Mouse (Mus musculus): Measurements from ENCODE around the gene Fam135a. TPM values are rescaled to one million over a fixed set of nuclear protein-coding genes. Genes with fewer than 3 reads are reported as not detected.
A peak's percentile ranks its signal among the peaks of the same experiment; 100 is the strongest.

The Fam135a gene
- polyA plus RNA-seq, 1 experiment: not detected

DNA sequence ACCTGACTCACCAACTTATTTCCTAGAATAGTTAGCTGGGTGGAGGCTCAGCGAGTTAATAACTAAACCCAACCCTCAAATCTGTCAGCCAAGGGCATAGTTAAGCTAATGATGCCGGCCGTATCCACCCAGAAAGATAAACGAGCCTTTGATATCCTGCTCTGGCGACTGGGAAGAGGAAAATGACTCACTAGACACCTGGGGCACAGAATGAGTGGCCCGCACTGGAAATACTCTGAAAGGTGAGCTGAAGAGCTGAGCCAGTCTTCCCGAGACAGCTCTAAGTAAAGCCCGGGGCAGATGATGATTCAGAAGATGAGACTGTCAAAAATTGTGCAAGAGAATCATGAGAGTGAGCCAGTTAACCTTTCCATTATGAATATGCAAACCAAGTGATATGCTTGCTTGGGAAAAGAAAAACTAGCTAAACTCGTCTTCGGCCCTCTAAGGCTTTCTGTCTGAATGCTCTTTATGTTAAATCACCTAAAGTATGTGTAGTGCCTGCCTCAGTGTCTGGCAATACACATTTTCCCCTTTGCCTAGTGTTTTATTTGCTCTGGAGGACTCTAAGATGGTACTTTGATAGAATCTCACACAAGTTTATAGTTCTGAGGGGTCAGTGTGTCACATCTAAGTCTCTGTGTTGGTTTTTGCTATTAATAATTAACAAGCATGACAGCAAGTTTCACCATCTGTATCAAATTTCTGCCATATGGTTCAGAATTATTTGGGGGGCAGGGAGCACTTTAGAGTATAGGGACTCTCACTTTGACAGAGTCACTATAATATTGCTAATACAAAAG lies 8.0 kb upstream of the Fam135a start:
- peaks cover 7% of the 10 kb centered on the region for H3K4me1 ChIP-seq (ENCODE audit: control insufficient read depth, insufficient read depth, low read length)
- WGBS: 45% methylated on average over 10 of the region's 10 CpGs
- peak overlapping the region; percentile 70; the same call in 1 of the 2 replicates for H3K27ac ChIP-seq (ENCODE audit: insufficient read depth, low read depth, low read length)
- no peak overlapping the region for H3K4me3 ChIP-seq (ENCODE audit: insufficient read depth, low read depth, low read length)
- TF ChIP-seq CTCF (IDR thresholded peaks at IDR 0.05; ENCODE audit: insufficient read depth, low read depth, low read length): no peak
- TF ChIP-seq POLR2A (IDR thresholded peaks at IDR 0.05; ENCODE audit: insufficient read depth, low read depth, low read length): no peak

DNA sequence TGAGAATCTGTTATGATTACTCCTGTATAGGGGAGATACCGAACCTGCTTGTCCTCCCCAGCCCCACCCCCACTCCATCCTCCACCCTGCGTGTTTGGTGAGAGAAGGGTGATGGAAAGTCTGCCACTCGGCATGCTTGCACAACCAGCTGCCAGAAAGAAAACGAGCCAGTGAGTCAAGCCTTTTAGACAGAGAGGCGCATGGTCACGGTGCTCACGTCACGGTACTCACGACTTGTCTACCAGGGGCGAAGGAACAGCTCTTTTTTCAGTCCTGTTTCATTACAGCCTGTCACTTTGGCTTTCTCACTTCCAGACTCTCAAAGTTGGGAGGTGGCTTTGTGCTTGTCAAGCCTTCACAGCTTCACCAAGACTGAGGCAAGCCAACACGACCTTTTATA lies 7.2 kb upstream of the Fam135a start:
- H3K4me3 ChIP-seq (ENCODE audit: insufficient read depth, low read depth, low read length): no peak overlapping the region; the same call in 1 of the 2 replicates
- TF ChIP-seq POLR2A (IDR thresholded peaks at IDR 0.05; ENCODE audit: insufficient read depth, low read depth, low read length): no peak
- no peak for TF ChIP-seq CTCF (IDR thresholded peaks at IDR 0.05; ENCODE audit: insufficient read depth, low read depth, low read length)
- 37% methylated on average over 11 of the region's 11 CpGs for WGBS
- H3K4me1 ChIP-seq (ENCODE audit: control insufficient read depth, insufficient read depth, low read length): peaks cover 7% of the 10 kb centered on the region
- H3K27ac ChIP-seq (ENCODE audit: insufficient read depth, low read depth, low read length): peak overlapping the region; percentile 70; the same call in 1 of the 2 replicates

DNA sequence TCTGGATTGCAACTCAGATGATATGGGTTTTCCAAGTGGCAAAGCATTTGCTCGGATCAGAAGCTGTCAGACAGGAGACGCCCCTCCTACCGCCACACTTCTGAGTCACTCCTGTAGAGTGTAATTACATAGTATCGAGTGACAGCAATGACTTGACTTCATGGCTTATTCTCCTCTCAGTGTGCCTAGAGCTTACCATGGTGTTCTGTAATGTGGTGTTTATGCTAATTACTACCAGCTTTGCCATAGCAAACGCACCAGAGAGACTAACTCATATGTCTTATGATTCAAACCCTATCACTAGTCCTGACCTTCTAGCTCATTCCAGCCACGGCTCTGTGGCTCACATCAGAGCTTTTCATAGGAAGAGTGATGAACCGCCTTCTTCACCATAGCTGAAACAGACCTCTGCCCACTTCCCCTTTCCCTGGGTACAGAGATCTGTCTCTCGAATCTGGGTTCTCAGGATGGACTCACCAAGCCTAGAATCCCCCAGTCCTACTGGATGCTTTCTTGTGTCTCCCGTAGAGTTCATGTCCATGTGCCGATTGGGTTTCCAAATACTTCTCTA lies 2.5 kb upstream of the Fam135a start:
- Histone ChIP-seq H3K4me1 (ENCODE audit: control insufficient read depth, insufficient read depth, low read length) (peaks cover 12% of the 10 kb centered on the region), H3K27ac (ENCODE audit: insufficient read depth, low read depth, low read length) (no peak overlapping the region), H3K4me3 (ENCODE audit: insufficient read depth, low read depth, low read length) (no peak overlapping the region)
- 55% methylated on average over 10 of the region's 10 CpGs for WGBS
- no peak for TF ChIP-seq POLR2A (IDR thresholded peaks at IDR 0.05; ENCODE audit: insufficient read depth, low read depth, low read length)
- no peak for TF ChIP-seq CTCF (IDR thresholded peaks at IDR 0.05; ENCODE audit: insufficient read depth, low read depth, low read length)

DNA sequence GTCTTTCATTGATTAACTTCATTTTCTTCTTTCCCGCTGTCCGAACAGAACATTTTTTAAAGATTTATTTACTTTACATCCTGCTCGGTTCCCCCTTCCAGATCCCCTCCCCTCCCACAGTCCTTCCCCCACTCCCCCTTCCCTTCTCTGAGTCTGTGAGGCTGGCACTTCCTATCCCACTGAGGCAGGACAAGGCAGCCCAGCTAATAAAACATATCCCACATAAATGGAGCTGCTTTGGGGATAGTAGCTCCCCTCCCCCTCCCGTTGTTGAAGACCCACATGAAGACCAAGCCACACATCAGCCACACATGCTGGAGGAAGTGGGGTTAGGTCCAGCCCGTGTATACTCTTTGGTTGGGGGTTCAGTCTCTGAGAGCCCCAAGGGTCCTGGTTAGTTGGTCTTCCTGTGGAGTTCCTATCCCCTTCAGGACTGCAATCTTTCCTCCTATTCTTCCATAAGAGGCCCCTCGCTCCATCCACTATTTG lies 773 bp upstream of the Fam135a start:
- TF ChIP-seq POLR2A (IDR thresholded peaks at IDR 0.05; ENCODE audit: insufficient read depth, low read depth, low read length): no peak
- peaks cover 7% of the 10 kb centered on the region for H3K4me1 ChIP-seq (ENCODE audit: control insufficient read depth, insufficient read depth, low read length)
- peak overlapping the region; percentile 98 for H3K4me3 ChIP-seq (ENCODE audit: insufficient read depth, low read depth, low read length)
- H3K27ac ChIP-seq (ENCODE audit: insufficient read depth, low read depth, low read length): peak overlapping the region; percentile 83
- WGBS: 53% methylated on average over 6 of the region's 6 CpGs

DNA sequence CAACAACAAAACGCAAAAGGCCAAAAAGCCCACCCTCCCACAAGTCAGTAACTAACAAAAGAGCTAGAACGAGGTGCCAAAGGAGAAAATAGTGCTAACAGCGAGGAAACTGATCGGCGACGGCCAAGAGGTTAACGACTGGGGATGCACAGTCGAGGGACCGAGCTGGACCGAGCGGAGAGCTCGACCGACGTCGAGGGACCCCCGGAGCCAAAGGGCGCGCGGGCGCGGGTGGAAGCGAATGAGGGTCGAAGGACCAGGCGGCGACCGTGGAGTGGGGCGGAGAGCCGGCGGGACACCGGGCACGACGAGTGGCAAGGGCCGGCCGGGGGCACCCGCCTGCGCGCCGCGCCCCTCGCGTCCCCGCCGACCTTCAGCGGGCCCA lies 608 bp downstream of the Fam135a start:
- Histone ChIP-seq H3K27ac (ENCODE audit: insufficient read depth, low read depth, low read length) (peak overlapping the region; percentile 60), H3K4me1 (ENCODE audit: control insufficient read depth, insufficient read depth, low read length) (peaks cover 7% of the 10 kb centered on the region), H3K4me3 (ENCODE audit: insufficient read depth, low read depth, low read length) (peak overlapping the region; percentile 98)
- WGBS: under 1% methylated on average over 44 of the region's 44 CpGs
- TF ChIP-seq CTCF (IDR thresholded peaks at IDR 0.05; ENCODE audit: insufficient read depth, low read depth, low read length) (no peak), POLR2A (IDR thresholded peaks at IDR 0.05; ENCODE audit: insufficient read depth, low read depth, low read length) (no peak)

DNA sequence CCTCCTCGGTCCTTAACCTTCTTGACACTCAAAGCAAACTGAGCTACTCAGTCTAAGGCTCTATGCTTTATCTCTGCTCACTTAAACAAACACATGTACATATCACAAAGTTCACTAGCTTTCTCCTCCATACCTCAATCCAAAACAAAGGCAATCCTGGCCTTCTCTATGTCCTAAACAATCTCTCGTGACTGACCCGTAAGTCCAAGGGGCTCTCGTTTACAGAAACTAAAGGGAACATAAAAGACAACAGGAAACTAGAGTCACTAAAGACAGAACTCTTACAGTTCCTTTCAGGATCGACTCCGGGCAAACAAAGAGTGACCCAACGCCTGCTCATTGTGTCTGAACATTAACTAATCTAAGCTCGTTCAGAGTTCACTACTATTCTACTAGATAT lies 2.6 kb downstream of the Fam135a start:
- Histone ChIP-seq H3K4me3 (ENCODE audit: insufficient read depth, low read depth, low read length) (no peak overlapping the region), H3K27ac (ENCODE audit: insufficient read depth, low read depth, low read length) (no peak overlapping the region), H3K4me1 (ENCODE audit: control insufficient read depth, insufficient read depth, low read length) (peaks cover 9% of the 10 kb centered on the region)
- TF ChIP-seq POLR2A (IDR thresholded peaks at IDR 0.05; ENCODE audit: insufficient read depth, low read depth, low read length) (no peak), CTCF (IDR thresholded peaks at IDR 0.05; ENCODE audit: insufficient read depth, low read depth, low read length) (no peak)
- 52% methylated on average over 8 of the region's 8 CpGs for WGBS

DNA sequence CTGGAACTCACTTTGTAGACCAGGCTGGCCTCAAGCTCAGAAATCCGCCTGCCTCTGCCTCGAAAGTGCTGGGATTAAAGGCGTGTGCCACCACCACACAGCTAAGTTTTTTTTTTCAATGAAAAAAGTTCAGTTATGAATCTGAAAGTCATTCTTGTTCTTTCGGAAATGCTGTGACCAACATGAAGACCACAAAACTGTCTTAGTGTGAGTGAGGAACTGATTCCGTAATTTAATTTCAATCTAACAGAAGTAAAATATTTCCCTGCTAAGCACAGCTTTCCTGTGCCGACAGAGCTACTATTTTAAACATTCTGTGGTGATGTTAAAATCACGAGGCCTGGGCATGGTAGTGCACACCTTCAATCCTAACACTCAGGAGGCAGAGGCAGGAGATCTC lies 7.7 kb downstream of the Fam135a start:
- Histone ChIP-seq H3K4me1 (ENCODE audit: control insufficient read depth, insufficient read depth, low read length) (0 out of 2 replicates have a peak, but pooled peaks cover 2% of the 10 kb centered on the region), H3K27ac (ENCODE audit: insufficient read depth, low read depth, low read length) (no peak overlapping the region), H3K4me3 (ENCODE audit: insufficient read depth, low read depth, low read length) (no peak overlapping the region)
- no peak for TF ChIP-seq POLR2A (IDR thresholded peaks at IDR 0.05; ENCODE audit: insufficient read depth, low read depth, low read length)
- TF ChIP-seq CTCF (IDR thresholded peaks at IDR 0.05; ENCODE audit: insufficient read depth, low read depth, low read length): no peak
- WGBS: 93% methylated on average over 7 of the region's 7 CpGs

DNA sequence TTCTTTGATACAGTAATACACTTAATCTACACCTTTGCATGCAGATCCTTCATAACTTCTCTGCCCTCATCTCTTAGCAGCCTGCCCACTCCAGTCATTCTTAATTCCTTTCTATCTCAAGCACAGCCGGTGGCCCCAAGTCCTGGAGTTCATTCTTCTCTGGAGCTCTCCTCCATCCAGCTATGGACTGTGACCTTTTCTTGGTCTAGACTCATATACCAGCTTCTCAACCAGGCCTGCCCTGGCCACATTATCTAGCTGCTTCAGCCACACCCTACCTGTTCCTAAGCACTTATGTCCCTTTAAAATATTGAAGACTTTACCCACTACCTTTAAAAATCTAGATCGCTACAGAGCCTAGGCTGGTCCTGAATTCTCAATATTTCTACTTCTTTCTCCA lies 9.5 kb downstream of the Fam135a start:
- no peak overlapping the region for H3K27ac ChIP-seq (ENCODE audit: insufficient read depth, low read depth, low read length)
- H3K4me1 ChIP-seq (ENCODE audit: control insufficient read depth, insufficient read depth, low read length): 0 out of 2 replicates have a peak, but pooled peaks cover 2% of the 10 kb centered on the region
- WGBS: 90% methylated on average over 2 of the region's 2 CpGs
- H3K4me3 ChIP-seq (ENCODE audit: insufficient read depth, low read depth, low read length): no peak overlapping the region
- TF ChIP-seq POLR2A (IDR thresholded peaks at IDR 0.05; ENCODE audit: insufficient read depth, low read depth, low read length) (no peak), CTCF (IDR thresholded peaks at IDR 0.05; ENCODE audit: insufficient read depth, low read depth, low read length) (no peak)

DNA sequence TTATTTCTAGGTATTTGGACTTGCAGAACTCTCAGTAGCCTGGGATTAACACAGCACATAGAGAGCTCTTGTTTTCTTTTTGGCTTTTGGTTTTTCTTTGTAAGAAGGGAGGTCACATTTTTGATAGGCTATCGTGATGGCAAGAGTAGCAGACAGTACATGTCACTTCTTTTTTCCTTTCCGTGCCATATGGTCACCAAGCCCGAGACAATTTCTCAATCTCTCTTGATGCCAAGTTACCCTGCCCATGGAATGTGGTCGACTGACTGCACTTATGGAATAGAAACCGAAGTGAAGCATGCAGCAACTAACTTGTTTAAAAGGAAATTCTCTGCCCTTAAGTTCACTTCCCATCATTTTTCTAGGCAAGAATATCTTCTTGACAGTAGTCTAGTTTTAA lies 10.0 kb downstream of the Fam135a start:
- peak overlapping the region; percentile 29; the same call in 1 of the 2 replicates for H3K27ac ChIP-seq (ENCODE audit: insufficient read depth, low read depth, low read length)
- TF ChIP-seq POLR2A (IDR thresholded peaks at IDR 0.05; ENCODE audit: insufficient read depth, low read depth, low read length): no peak
- TF ChIP-seq CTCF (IDR thresholded peaks at IDR 0.05; ENCODE audit: insufficient read depth, low read depth, low read length): no peak
- WGBS: 43% methylated on average over 5 of the region's 5 CpGs
- 0 out of 2 replicates have a peak, but pooled peaks cover 2% of the 10 kb centered on the region for H3K4me1 ChIP-seq (ENCODE audit: control insufficient read depth, insufficient read depth, low read length)
- no peak overlapping the region for H3K4me3 ChIP-seq (ENCODE audit: insufficient read depth, low read depth, low read length)

Measured in olfactory bulb, adult 2 months (tissue).